Mouse (Mus musculus) lung, embryonic 16.5 days (tissue): Measurements from ENCODE around the gene Msantd3. TPM values are rescaled to one million over a fixed set of nuclear protein-coding genes. Genes with fewer than 3 reads are reported as not detected.
A peak's percentile ranks its signal among the peaks of the same experiment; 100 is the strongest.

Source experiments
- ATAC-seq: fragments of 200-750 bp; cut with Nextera tagmentation; 2 replicates; pipeline ENCODE4 v1.8.0; 2017; ENCODE audit warnings: low read depth, mild to moderate bottlenecking, moderate library complexity
- H3K27ac ChIP-seq: fragments of 300-500 bp; sonication (generic); 2 replicates; pipeline ENCODE4 v1.5.1; 2014; ENCODE audit warnings: mild to moderate bottlenecking, control low read depth, low read length
- H3K27me3 ChIP-seq: fragments of 300-500 bp; sonication (generic); 2 replicates; pipeline ENCODE4 v1.6.1; 2014; ENCODE audit warnings: low read depth, low read length, mixed read lengths; ENCODE audit not compliant: control insufficient read depth, insufficient read depth
- H3K36me3 ChIP-seq: fragments of 300-500 bp; sonication (generic); 2 replicates; pipeline ENCODE4 v1.6.1; 2014; ENCODE audit warnings: low read length; ENCODE audit not compliant: control insufficient read depth, insufficient read depth
- H3K4me1 ChIP-seq: fragments of 300-500 bp; sonication (generic); replicated peaks from 2 replicates; pipeline ENCODE4 v1.6.1; 2014; ENCODE audit warnings: low read length, mixed read lengths; ENCODE audit not compliant: control insufficient read depth, insufficient read depth
- H3K4me2 ChIP-seq: fragments of 300-500 bp; sonication (generic); 2 replicates; pipeline ENCODE4 v1.6.1; 2014; ENCODE audit warnings: low read depth, low read length, control low read depth
- H3K4me3 ChIP-seq: fragments of 300-500 bp; sonication (generic); 2 replicates; pipeline ENCODE4 v1.5.1; 2014; ENCODE audit warnings: mild to moderate bottlenecking, low read length, control low read depth
- H3K9ac ChIP-seq: fragments of 300-500 bp; sonication (generic); 2 replicates; pipeline ENCODE4 v1.6.1; 2014; ENCODE audit warnings: low read length, control low read depth
- H3K9me3 ChIP-seq: fragments of 300-500 bp; sonication (generic); 2 replicates; pipeline ENCODE4 v1.6.1; 2016; ENCODE audit warnings: low read length; ENCODE audit not compliant: control insufficient read depth
- WGBS: fragments of 180-500 bp; shearing (Covaris S2); extraction: QIAGEN DNeasy Blood & Tissue Kit; methylation state at CpG from one replicate; pipeline ENCODE4 v1.1.7; 2014; 5-methylcytosine and 5-hydroxymethylcytosine counted together
- polyA plus RNA-seq: library from polyadenylated mRNA; unstranded; fragments of >200 nt; fragmentation: Nextera tagmentation; extraction: Ambion mirVana; gene quantifications from 2 replicates; pipeline ENCODE4 v1.2.1, GENCODE M21; 2015

Msantd3 gene
- polyA plus RNA-seq, 1 experiment from 2014 or later: 22.4 TPM

DNA sequence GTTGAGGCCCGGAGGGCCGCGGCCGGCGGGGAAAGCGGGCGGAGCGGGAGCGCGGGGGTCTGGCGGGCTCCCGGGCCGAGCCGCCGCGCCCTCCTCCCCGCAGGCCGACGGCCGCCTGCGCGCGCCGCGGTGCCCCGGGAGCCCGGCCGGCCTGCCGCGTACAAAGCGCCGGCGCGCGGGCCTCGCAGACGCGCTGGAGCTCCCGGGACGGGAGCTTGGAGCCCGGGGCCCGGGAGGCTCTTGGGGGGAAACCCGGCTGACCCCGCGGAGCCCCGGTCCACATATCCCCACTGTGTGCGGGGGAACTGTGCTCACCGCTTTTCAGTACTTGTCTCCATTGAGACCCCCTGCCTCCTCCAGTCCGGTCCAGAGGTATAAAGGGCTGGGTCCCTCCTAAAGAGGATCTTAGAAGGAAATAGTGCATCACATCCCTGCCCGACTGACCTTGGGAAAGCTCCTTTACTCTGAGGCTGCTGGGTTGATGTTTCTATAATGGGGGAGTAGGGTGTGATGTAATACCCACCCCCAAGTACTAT is 909 bp downstream of the Msantd3 start:
- H3K27me3 ChIP-seq: no peaks in the 10 kb centered on the region
- H3K27ac ChIP-seq: peak overlapping the region; percentile 85
- WGBS: 0% methylated on average over 35 of the region's 50 CpGs
- peak overlapping the region; percentile 96 for H3K9ac ChIP-seq
- H3K4me1 ChIP-seq: peaks cover 18% of the 10 kb centered on the region
- H3K4me2 ChIP-seq: peak overlapping the region; percentile 84
- peak; percentile 72 for ATAC-seq
- no peaks in the 10 kb centered on the region for H3K9me3 ChIP-seq
- no peaks in the 10 kb centered on the region for H3K36me3 ChIP-seq
- peak overlapping the region; percentile 83 for H3K4me3 ChIP-seq

- Histone ChIP-seq H3K27me3 (no peaks in the 10 kb centered on the region), H3K36me3 (no peaks in the 10 kb centered on the region), H3K27ac (0 out of 2 replicates have a peak overlapping the region, but pooled peaks have one; percentile 20), H3K9ac (peak overlapping the region; percentile 96), H3K4me3 (peak overlapping the region; percentile 83), H3K9me3 (no peaks in the 10 kb centered on the region), H3K4me2 (peak overlapping the region; percentile 84), H3K4me1 (peaks cover 18% of the 10 kb centered on the region)
- ATAC-seq: peak; percentile 16; the same call in 1 of the 2 replicates
- 7% methylated on average over 15 of the region's 15 CpGs for WGBS
Observed at GRCm38 (mm10) chr4:48541526-48542250, 2.0 kb downstream of the Msantd3 start.

- H3K4me1 ChIP-seq: peaks cover 18% of the 10 kb centered on the region
Observed at GRCm38 (mm10) chr4:48542351-48542750, 2.6 kb downstream of the Msantd3 start.

DNA sequence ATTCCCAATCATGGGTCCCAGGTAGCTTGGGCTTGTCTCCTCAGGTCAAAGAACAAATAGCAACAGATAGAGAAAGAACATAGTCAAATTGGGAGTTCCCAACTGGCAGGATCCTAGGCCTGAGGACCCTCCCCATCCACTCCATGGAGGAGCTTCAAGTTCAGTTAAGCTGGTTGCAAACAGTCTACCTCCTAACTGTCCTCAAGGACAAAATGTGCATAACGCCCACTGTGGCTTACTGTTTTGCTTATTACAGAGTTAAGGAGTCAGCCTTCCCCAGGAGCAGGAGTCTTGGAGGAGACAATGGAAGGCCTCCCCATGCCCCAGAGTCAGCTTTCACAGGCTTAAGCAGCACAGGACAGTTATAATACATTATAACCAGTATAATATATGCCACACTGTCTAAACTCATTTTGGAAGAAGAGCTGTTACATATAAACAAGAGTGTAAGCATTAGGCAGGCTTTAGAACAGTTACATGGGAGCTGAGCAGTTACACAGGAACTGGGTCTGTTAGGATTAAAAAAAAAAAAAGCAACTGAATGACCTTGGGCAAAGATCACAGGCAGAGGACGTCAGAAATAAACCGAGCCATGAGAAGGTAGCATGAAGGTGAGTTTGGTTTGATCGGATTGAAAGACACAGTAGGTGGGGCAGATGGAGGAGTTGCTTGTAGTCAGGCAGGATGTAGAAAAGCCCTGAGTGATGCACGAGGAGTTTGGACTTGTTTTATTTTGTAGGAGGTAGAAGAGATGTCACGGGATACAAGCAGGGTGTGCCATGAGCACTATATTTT is 3.5 kb downstream of the Msantd3 start:
- 63% methylated on average over 6 of the region's 6 CpGs for WGBS
- no peak overlapping the region for H3K4me2 ChIP-seq
- no peaks in the 10 kb centered on the region for H3K27me3 ChIP-seq
- no peak for ATAC-seq
- no peaks in the 10 kb centered on the region for H3K36me3 ChIP-seq
- H3K4me3 ChIP-seq: no peak overlapping the region
- H3K9ac ChIP-seq: no peak overlapping the region
- H3K9me3 ChIP-seq: no peaks in the 10 kb centered on the region
- H3K27ac ChIP-seq: no peak overlapping the region
- peaks cover 19% of the 10 kb centered on the region for H3K4me1 ChIP-seq

More at GRCm38 (mm10) chr4:48542351-48542750, 2.6 kb downstream of the Msantd3 start:
- 20% methylated on average over 5 of the region's 5 CpGs for WGBS
- ATAC-seq: no peak
- Histone ChIP-seq H3K9ac (no peak overlapping the region), H3K36me3 (no peaks in the 10 kb centered on the region), H3K27ac (no peak overlapping the region), H3K27me3 (no peaks in the 10 kb centered on the region), H3K4me3 (no peak overlapping the region), H3K4me2 (peak overlapping the region; percentile 84; the same call in 1 of the 2 replicates), H3K9me3 (no peaks in the 10 kb centered on the region)

DNA sequence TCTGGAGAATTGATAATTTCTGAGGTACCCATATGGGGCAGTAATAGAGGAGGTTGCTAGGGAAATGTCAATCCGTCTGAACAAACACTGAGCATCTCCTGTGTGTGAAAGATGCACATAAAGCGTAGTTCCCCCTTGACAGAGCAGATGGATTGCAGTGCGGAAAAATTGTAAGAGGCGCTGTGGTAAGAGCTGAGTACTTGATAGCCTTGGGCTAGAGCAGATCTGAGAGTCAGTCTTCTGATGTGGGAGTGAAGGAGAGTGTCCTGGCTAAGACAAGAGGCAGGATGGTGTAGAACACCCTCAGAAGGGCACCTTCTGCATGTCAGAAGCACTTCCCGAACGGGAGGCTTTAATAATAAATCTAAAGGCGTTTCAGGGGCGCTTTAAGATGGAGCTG is 4.4 kb downstream of the Msantd3 start:
- Histone ChIP-seq H3K4me2 (no peak overlapping the region), H3K27ac (no peak overlapping the region), H3K4me3 (no peak overlapping the region), H3K4me1 (peaks cover 22% of the 10 kb centered on the region), H3K9ac (no peak overlapping the region), H3K27me3 (no peaks in the 10 kb centered on the region), H3K9me3 (no peaks in the 10 kb centered on the region), H3K36me3 (no peaks in the 10 kb centered on the region)
- ATAC-seq: no peak
- WGBS: 76% methylated on average over 8 of the region's 8 CpGs

- no peak overlapping the region for H3K4me3 ChIP-seq
- no peak overlapping the region for H3K9ac ChIP-seq
- 57% methylated on average over 12 of the region's 12 CpGs for whole genome bisulfite sequencing
- H3K27me3 ChIP-seq: no peaks in the 10 kb centered on the region
- H3K36me3 ChIP-seq: no peaks in the 10 kb centered on the region
- no peaks in the 10 kb centered on the region for H3K9me3 ChIP-seq
- H3K4me1 ChIP-seq: peaks cover 26% of the 10 kb centered on the region
- no peak for ATAC-seq
- no peak overlapping the region for H3K4me2 ChIP-seq
- H3K27ac ChIP-seq: no peak overlapping the region
Observed at GRCm38 (mm10) chr4:48545966-48546365, 6.2 kb downstream of the Msantd3 start.

- Histone ChIP-seq H3K36me3 (no peaks in the 10 kb centered on the region), H3K9ac (no peak overlapping the region), H3K4me1 (peaks cover 21% of the 10 kb centered on the region), H3K27me3 (no peaks in the 10 kb centered on the region), H3K4me3 (no peak overlapping the region), H3K27ac (no peak overlapping the region), H3K4me2 (no peak overlapping the region), H3K9me3 (no peaks in the 10 kb centered on the region)
- WGBS: 82% methylated on average over 9 of the region's 9 CpGs
- ATAC-seq: no peak
Observed at GRCm38 (mm10) chr4:48546568-48547496, 7.1 kb downstream of the Msantd3 start.

DNA sequence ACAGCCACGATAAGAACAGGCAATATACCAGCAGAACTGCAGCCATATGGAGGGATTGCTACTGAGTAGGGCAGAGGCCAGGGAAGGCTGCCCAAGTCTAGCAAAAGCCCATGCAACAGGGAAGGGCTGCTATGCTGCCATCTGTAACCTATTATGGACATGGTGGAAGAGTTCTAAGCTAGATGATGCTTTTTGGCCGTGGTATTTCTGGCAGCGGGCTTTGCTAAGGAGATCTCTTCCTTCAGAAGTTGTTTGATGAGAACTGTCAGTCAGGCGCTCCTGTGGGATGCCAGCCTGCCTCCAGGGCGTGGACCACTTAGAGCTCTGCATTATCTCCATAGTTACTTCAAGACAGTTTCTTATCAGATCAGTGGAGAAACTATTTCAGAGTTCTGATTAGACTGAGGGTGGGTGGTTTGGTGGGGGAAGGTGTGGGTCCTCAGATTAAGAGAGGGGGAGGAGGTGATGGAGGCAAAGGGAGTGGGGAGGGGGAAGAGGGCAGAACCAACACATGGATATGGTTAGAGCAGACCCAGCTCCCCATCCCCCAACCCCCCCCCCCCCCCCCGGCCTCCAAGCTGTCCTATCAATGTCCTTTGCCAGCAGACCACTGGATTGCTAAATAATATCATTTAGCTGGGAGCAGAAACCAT is 8.8 kb downstream of the Msantd3 start:
- peaks cover 12% of the 10 kb centered on the region for H3K36me3 ChIP-seq
- H3K4me3 ChIP-seq: no peak overlapping the region
- WGBS: 41% methylated on average over 5 of the region's 6 CpGs
- H3K27me3 ChIP-seq: no peaks in the 10 kb centered on the region
- H3K9ac ChIP-seq: no peak overlapping the region
- no peak overlapping the region for H3K4me2 ChIP-seq
- no peaks in the 10 kb centered on the region for H3K9me3 ChIP-seq
- no peak overlapping the region for H3K27ac ChIP-seq
- peaks cover 8% of the 10 kb centered on the region for H3K4me1 ChIP-seq
- ATAC-seq: 0 out of 2 replicates have a peak, but pooled peaks have one; percentile 30
